Mouse (Mus musculus) mouse trophoblast stem cell (cell line): ENCODE data around the gene Utp20.
"Not testable (repeated sequence)": the region's sequence is repeated elsewhere in the genome, so short reads cannot be mapped to it uniquely, and the experiment has no call there.

Experiments
- in situ Hi-C, 2 experiments: fragments of 300-500 bp; cut with MseI, MboI; formaldehyde crosslinking; loops; 2 replicates in 1 of 2; 3 replicates in 1 of 2; pipeline ENCODE4 v1.15.1; 2025

Utp20 gene

DNA sequence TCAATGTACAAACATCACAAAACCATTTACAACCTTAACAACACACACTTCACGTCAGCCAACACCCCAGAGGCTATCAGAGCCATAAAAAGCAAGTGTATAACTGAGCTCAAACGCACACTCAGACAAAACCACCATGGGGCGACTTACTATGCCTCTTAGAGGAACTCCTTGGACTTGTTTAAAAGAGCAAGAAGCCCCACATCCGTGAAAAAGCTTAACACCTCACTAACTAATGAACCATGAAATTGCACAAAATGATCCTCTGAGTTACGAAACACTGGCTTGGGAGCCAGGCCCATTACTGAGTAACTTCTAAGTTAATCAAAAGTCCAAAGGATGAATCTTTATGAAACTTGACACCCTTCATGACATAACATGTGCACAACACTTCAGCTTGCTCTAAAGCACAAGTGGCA lies 42.1 kb downstream of the Utp20 start:
- in situ Hi-C loops: no loop called here

DNA sequence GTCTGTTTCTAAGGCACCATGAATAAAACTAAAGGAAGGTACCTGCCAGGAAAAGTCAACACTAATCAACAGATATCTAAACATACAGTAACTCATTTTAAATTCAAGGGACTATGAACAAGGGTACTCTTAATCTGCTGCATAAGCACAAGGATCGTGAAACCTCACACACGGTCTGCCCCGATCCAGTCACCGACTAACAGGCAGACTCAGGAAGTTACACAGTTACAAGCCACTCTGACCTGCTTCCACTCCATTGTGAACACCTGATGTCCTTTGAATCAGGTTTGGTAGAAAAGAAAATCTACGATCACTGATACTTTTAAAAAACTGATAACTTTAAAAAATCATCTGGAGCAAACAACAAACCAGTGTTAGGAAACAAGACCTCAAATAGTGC lies 42.7 kb downstream of the Utp20 start:
- in situ Hi-C loops: no loop called here

DNA sequence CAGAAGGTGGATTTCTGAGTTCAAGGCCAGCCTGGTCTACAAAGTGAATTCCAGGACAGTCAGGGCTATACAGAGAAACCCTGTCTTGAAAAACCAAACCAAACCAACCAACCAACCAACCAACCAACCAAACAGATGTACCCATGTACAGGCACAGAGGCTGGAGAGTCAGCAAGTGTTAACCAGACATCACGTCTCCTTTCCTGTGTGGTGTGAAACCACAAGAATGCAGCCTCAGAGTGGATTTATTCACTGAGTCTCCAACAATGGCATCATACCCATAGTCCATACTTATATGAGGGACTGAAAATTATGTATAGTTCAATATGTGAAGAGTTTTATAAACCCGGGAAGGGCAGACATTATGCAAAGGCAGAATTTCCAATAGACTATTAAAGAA lies 43.5 kb downstream of the Utp20 start:
- in situ Hi-C loops: not testable (repeated sequence)

DNA sequence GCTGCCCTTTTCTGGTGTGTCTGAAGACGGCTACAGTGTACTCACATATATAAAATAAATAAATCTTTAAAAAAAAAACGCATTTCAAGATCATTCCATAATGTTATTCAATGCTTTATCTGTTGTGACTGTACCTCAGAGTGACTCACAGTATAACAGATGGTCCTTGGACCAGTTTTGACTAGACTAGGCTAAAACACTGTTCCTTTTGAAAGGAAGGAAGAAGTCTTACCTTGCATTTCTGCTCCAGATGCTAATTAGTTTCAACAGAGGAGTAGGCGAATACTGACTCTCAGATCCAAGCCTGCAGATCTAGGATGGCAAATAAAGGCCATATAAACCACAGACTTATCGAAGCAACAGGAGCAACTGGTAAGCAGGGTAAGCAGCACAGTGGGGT lies 45.9 kb downstream of the Utp20 start:
- in situ Hi-C loops: no loop called here

DNA sequence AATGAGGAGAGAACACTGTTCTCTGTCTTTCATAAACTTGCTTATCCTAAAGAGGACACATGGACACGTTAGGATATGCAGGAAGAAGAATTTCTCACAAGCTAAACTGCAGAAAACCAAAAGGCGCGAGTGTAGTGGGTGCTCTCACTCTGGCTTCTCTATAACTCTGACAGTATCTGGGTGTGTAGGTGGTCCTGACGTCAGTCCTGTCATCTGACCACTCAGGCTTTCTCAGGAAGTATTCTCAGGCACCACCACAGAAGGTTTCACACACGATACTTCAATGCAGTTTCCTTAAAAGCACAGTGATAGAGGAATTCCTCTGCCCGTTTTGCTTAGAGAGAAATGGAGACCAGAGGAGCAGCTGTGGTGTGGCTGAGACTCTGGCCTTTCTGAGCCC lies 50.4 kb downstream of the Utp20 start:
- in situ Hi-C loops: no loop called here

DNA sequence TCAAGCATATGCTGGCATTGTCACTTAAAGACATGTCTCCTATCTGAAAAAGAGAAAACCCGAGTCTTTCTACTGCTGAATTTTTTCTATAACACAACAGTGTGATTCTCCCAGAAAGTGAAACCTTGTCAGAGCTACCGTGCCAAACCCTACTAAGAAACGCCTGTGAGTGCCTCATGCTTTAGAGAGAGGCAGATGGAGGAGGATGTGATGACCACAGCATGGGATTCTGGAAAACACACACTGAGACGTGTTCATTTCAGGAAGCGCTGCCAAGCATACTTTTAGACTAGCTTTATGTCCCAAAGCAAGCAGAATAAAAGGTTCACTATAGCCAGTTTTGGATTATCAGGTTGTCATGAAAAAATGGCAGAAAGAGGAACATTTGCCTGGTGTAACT lies 53.6 kb downstream of the Utp20 start:
- in situ Hi-C loops: not testable (repeated sequence)

DNA sequence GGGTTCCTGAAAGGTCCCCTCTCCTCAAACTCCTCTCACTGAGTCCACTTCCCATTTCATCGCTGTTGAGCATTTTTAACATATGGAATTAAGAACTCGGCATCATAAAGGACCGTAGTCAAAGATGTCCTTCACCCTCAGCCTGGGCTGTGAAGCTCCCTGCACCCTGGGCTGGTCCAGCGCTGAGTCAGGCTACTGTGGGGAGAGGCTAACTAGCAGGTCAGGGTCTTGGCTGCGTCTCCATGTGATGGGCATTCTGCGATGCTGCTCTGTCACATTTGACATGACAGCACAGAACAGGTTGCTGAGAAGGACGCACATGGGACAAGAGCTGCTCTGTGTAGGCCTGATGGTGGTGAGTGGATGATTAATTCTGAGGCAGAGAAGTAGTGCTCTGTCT lies 56.9 kb downstream of the Utp20 start:
- in situ Hi-C loops: no loop called here

DNA sequence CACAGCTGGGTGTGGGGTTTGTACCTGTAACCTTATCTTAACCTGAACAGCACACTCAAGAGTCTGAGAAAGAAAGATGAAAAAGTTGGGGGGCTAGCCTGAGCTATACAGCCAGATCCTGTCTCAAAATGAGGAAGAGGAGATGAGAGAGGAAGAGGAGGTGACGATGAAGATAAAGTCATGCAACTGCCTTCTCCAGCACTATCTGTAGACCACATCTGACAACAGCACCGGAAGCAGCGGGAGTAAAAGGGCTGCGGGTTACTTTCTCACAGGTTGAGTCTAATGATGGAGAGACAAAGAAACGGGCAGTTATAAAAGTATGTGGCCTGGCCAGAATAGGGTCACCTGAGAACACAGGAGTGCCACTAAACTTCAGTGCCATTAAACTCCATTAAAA lies 57.6 kb downstream of the Utp20 start:
- in situ Hi-C loops: no loop called here

DNA sequence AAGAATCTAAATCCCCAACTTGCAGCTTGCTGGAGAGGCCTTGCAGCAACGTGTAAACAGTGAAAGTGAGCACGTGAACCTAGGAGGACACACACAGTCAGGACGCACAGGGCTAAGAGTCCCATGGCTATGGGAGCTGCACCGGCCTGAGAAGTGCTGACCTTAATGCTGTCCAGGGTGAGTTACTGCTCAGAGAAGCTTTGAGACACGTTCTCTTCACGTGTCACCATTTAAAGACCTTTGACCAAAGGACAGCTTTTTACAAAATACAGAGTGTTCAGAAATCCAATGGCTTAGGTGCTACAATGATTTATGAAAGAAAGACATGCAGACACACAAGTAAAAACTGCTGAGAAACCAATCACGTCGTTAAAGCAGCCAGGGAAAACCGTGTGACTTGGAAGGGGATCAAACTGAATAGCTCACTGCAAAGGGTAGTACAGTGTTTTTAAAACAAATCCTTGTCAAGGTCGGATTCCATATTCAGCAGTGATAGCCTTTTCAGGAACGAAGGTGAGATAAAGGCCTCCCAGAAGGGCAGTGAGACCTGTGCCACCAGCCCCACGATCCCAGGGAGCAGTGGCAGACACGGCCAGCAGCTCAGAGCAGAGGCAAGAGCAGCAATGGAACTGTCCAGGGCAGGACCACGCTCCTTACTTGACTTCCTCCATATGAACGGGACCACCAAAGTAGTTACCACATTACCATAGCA lies 61.0 kb downstream of the Utp20 start:
- in situ Hi-C loops: no loop called here

DNA sequence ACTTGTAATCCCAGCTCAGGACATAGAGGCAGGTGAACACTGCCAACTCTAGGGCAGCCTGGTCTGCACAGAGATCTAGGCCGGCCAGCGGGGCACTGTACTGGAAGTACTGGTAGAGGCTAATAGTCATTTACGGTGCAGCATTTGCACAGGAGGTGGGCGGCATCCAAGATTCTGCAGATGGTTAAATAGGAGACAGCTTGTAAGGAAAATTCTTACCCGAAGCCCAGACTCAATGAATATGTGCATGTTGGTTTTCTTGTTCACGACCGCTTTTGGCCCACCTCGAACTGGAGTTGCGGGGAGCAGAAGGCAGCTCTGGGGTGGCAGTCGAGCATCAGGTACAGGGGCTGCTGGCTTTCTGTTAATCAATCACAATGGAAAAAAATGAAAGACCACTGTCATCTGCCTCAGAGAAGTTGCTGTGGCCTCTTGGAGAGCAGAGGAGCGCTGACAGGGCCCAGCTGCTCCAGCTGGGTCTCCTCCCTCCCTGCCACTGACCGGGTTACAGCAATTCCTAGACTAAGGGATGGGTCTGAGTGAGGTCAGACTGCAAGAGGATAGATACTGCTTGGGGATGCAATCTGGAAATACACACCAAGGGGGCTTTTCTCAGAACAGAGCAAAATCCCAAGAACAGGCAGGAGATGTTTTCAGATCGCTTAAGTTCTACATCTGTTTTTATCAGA lies 64.9 kb downstream of the Utp20 start:
- in situ Hi-C loops: no loop called here

DNA sequence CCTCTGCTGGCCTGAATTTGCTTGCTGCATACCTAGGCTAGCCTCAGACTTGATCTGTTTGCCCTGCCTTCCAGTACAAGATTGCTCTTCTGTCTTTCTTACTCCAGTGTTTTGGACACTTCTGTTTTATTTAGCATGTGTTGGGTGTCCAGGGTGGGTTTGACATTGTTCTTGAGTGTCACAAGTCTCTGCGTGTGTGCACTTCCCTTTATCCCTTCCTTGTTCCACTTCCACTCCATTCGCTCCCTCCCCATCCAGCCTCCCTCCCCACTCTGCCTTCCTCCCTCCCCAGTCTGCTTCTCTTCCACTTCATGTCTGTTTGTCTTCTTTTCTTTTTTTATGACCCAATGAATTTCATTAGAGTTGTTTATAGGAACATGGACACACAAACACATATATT lies 85.2 kb downstream of the Utp20 start:
- in situ Hi-C loops: no loop called here

DNA sequence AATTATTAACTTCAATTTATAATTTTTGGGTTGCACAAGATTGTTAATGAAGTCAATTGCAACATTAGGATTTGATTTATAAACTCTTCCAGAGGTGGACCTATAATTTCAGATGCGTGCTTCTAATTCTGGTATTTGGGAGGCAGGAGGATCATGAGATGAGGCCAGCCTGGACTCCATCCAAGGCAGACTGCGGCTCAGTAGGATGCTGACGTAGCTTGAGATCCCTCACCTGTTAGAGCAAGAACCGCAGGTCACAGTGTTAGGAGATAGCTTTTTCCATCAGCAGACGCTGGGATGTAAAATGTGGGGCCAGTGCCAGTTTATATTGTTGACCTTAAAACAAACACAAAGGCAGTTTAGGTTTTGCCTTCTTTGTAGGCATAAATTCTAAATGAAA lies 85.8 kb downstream of the Utp20 start:
- in situ Hi-C loops: no loop called here

DNA sequence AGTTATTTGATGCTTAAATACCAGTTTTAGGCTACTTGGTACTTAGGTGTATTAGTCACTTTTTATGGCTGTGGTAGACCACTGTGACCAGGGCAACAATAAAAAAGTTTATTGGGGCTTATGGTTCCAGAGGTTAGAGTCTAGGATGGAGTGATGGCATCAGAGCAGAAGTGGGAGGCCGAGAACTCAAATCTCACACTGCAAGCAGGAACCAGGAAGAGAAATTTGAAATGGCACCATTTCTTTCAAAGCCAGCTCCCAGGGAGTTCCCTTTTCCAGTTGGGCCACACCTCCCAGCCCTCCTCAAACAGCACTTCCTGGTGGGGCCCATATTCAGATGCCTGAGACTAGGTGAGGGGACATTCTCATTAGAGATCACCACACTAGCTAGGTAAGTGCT lies 86.8 kb downstream of the Utp20 start:
- in situ Hi-C loops: no loop called here

DNA sequence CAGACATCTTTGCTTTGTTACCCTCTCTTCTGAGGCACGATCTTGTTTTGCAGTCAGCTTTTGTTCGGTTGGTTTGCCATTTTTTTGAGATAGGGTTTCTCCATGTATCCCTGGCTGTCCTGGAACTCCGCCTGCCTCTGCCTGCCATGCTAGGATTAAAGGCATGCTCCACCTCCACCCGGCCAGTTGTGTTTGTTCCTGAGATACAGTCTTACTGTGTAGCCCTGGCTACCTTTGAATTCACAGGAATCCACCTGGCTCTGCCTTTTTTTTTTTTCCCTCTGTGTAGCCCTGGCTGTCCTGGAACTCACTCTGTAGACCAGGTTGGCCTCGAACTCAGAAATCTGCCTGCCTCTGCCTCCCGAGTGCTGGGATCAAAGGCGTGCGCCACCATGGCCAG lies 87.5 kb downstream of the Utp20 start:
- in situ Hi-C loops: not testable (repeated sequence)

DNA sequence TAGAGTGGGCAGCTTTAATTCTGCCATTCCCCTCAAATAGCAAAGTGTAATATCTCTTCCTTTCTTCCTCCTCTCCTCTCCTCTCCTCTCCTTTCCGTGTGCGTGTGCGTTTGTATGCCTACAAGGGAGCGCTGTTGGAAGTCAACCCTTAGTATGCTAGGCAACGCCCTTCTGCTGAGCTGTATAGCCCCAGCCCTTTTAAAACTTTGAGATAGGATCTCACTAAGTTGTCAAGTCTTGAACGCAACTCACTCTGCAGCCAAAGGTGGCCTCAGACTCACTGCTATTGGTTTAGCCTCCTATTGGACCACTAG lies 94.3 kb downstream of the Utp20 start:
- in situ Hi-C loops: no loop called here

DNA sequence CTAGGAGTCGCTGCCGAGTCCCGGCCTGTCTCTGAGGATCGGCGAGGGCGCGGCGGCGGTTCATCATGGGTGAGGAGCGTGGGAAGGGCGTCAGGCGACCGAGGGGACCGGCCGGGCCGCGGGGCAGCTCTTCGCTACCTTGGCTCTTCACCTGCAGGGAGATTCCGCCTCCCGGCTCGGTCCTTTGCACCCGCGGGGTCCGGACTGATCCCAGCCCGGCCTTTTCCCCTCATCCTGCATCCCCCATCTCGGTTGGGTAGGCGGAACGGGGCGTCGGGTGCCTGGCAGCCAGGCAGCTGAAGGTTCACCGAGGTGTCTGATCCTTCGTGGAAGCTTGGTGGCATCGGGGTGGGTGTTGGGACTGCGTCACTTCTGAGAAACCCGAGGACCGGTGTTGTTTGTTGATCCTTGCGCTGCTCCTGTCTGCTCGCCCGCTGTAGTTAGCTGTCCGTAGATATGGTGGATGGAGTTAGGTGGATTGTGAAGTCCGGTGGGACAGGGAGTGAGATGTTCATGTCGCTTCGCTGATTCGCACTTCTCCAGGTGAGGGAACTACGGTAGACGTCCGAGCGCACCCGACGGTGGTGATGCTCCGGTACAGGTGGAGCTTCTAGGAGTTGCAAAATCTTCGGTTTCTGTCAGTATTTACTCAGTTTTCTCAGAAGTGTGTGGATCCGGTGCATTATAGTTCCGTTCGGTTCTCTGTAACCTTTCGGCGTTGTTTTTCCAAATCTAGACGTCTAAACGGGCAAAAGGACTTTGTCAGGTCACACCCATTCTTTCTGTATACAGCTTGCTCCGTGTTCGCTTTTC lies 94.9 kb downstream of the Utp20 start:
- in situ Hi-C loops: no loop called here

DNA sequence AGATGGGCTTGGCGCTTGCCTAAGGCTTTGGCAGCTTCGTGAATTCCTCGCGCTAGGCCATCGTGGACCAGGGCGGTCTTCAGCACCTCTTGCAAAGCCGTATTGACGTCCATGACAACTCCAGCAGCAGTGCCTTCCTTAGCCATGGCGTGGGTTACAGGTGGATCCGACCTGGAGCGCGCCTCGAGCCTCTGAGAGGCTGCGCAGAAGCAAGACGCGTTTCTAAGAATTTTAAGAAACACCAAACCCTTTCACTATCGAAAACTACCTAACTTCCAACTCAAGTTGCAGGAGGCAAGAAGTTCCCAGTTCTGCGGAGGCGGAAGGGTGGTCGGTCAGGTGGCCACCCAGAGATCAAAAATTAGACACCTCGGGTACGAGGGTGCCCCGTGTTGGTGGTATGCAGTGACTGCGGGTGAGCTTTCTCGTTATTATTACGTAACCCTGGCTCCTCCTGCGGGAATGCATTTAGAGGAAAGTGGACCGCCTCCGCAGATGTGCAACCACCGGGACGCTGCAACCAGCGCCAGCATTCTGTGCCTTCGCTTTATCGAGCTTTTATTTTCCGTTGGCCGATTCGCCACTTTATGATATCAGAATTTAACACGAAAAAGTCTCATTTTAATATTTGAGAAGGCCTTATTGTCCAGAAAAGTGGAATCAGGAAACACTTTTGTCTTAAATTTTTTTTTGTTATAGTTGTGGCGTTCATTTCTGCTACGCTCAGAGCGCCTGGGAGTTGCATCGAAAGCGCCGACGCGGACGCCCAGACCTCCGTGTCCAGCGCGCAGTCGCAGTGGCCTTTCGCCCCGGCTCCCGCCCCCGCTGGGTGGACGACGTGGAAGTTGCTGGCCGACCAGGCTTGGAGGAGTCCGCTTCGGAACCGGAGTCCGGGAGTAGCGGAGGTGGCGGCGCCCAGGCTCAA lies 95.8 kb downstream of the Utp20 start, which contains the start of gene Arl1:
Gene Arl1 (plus strand): TSS at position 288 of the 925 bp plus-strand sequence.
- in situ Hi-C loops: no loop called here

DNA sequence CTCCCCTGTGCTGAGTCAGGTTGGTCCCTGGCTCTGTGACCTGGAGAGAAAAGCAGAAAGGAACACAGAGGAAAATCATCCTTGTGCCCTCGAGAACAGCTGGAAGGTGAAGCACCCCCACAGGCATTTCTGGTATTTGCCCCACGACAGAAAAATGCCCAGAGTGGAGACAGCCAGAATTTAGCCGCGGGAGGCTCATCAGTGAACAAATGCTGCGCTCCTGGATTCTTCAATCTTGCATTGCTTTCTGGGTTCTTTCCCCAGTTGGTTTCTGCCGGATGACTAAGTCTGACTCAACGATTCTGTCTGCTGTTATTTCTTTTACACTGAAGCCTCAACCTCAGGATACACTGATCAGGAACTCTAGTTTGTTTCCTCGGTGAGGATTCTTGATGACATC lies 98.4 kb downstream of the Utp20 start:
- in situ Hi-C loops: loop anchor here (5.0 to 10.0 kb wide), 3 partner anchors 173 to 353 kb away; partner anchors contain the start of genes Dram1 (in 1 of the 2) and Gnptab (in 1 of the 2)

DNA sequence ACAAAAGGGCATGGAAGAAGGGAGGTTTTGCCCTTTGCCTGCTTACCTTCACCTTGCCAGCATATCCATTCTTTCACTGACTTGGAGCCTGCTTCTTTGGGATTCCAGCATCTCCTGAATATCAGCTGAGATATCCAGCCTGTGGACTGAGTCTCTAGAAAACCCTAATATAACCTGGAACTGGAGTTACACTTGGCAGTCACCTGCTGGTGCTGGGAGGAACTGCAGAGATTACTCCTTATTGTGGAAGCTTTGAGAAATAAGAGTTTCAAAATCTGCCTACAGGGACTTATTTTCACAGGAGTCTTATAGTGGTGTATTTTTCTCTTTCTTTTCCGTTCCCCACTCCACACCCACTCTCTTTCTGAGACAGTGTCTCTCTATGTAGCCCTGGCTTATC lies 99.5 kb downstream of the Utp20 start:
- in situ Hi-C loops: loop anchor here (5.0 to 10.0 kb wide), 3 partner anchors 172 to 352 kb away; partner anchors contain the start of genes Dram1 (in 1 of the 2) and Gnptab (in 1 of the 2)

DNA sequence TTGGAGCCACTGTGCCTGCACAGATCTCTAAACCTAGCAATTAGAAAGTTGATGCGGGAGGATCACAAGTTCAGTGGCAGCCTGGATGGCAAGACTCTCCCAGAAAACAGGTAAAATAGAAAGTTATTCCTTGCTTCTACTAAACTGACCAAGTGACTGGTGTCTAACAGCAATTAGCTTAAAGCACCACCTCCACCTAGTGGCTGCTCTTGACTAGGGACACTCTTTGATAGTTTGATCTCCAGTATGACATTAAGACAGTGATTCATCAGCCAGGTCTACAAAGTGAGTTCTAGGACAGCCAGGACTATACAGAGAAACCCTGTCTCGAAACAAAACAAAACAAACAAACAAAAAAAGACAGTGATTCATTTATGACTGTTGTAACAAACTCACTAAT lies 101.3 kb downstream of the Utp20 start:
- in situ Hi-C loops: loop anchor here (5.0 to 10.0 kb wide), 3 partner anchors 171 to 351 kb away; partner anchors contain the start of genes Dram1 (in 1 of the 2) and Gnptab (in 1 of the 2)

DNA sequence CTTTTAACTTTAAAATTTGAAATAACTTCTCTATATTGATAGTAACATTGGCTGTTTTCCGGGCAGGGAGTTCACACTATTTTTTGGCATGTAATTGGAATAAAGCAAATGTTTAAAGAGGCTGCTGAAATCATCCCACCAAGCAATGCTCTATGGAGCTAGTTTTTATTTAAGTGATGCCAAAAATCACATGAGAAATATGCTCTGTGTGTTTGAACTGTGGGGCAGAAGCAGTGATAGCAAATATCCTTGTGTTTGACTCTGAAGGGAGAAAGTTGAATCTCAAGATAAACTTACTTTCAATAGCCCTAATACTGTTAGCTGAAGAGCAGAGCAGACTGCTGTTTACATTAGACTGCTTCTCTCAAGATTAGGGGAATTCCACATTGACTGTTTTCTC lies 107.0 kb downstream of the Utp20 start:
- in situ Hi-C loops: loop anchor here in 1 of 2 experiments (10.0 kb wide), 2 partner anchors 165 to 345 kb away; partner anchors contain the start of genes Dram1 and Gnptab
